Mouse (Mus musculus) cerebellum, postnatal 4 days (tissue): ENCODE results near the gene Wbp2nl.
"Not testable (repeated sequence)": the region's sequence is repeated elsewhere in the genome, so short reads cannot be mapped to it uniquely, and the experiment has no call there.

ENCODE experiments used
- DNase-seq, 2 experiments: peaks; one replicate each; pipeline ENCODE4 v3.0.0; 2022; ENCODE audit warnings: low spot score in 2 of 2, mixed read lengths in 1 of 2

Gene Wbp2nl

GRCm38 (mm10) chr15:82348258-82348998, 49.7 kb downstream of the Wbp2nl start:
- DNase-seq, result no peak

GRCm38 (mm10) chr15:82348999-82349341, 50.2 kb downstream of the Wbp2nl start:
- no peak for DNase-seq

GRCm38 (mm10) chr15:82350349-82350748, 51.6 kb downstream of the Wbp2nl start:
- DNase-seq, result no peak

GRCm38 (mm10) chr15:82351480-82351879, 52.7 kb downstream of the Wbp2nl start:
- DNase-seq, result no peak

GRCm38 (mm10) chr15:82353078-82353744, 54.5 kb downstream of the Wbp2nl start:
- DNase-seq, result no peak

- no peak for DNase-seq
Measured at GRCm38 (mm10) chr15:82353745-82354113, 55.0 kb downstream of the Wbp2nl start.

GRCm38 (mm10) chr15:82354126-82354945, 55.6 kb downstream of the Wbp2nl start, which contains the start of gene Ndufa6:
Gene Ndufa6, minus strand, starts transcription at chr15:82354322.
- peak; percentile 95 to 98 for DNase-seq

- no peak for DNase-seq
Measured at GRCm38 (mm10) chr15:82358431-82359260, 59.9 kb downstream of the Wbp2nl start.

GRCm38 (mm10) chr15:82361459-82362018, 62.8 kb downstream of the Wbp2nl start:
- DNase-seq, result no peak

GRCm38 (mm10) chr15:82362234-82362633, 63.5 kb downstream of the Wbp2nl start:
- no peak for DNase-seq

GRCm38 (mm10) chr15:82363801-82364200, 65.0 kb downstream of the Wbp2nl start:
- not testable (repeated sequence) for DNase-seq
